Mouse (Mus musculus) ES-E14 (cell line): ENCODE results near the gene Plekhf1. TPM values are rescaled to one million over a fixed set of nuclear protein-coding genes. Genes with fewer than 3 reads are reported as not detected.

Source experiments
- DNase-seq: peaks from one replicate; pipeline ENCODE4 v3.0.0-alpha.2; 2013; ENCODE audit warnings: low read depth, low spot score
- H3K27ac ChIP-seq: 2 replicates; pipeline ENCODE4 v1.5.1; 2012; ENCODE audit warnings: low read depth, mild to moderate bottlenecking, low read length, moderate library complexity, mixed read lengths; ENCODE audit not compliant: poor library complexity, insufficient read depth, severe bottlenecking
- H3K36me3 ChIP-seq: 2 replicates; pipeline ENCODE4 v1.6.1; 2012; ENCODE audit warnings: mild to moderate bottlenecking, low read length, moderate library complexity, mixed read lengths; ENCODE audit not compliant: control insufficient read depth, poor library complexity, insufficient read depth, severe bottlenecking
- H3K4me1 ChIP-seq, 2 experiments: fragments of 150-350 bp in 1 of 2; sonication (generic) in 1 of 2; 2 replicates each; pipeline ENCODE4 v1.6.1; 2012; ENCODE audit warnings: low read length in 2 of 2, mild to moderate bottlenecking in 1 of 2, mixed read lengths in 1 of 2; ENCODE audit not compliant: control insufficient read depth in 2 of 2, insufficient read depth in 2 of 2, poor library complexity in 1 of 2
- H3K4me3 ChIP-seq, 2 experiments: fragments of 150-350 bp in 1 of 2; sonication (generic) in 1 of 2; 2 replicates each; pipeline ENCODE4 v1.5.1; 2012; ENCODE audit warnings: low read length in 2 of 2, low read depth in 1 of 2, mild to moderate bottlenecking in 1 of 2, mixed read lengths in 1 of 2; ENCODE audit not compliant: insufficient read depth in 1 of 2, poor library complexity in 1 of 2, severe bottlenecking in 1 of 2
- H3K9ac ChIP-seq: 2 replicates; pipeline ENCODE4 v1.6.1; 2012; ENCODE audit warnings: low read depth, mild to moderate bottlenecking, low read length, mixed read lengths; ENCODE audit not compliant: poor library complexity, insufficient read depth, severe bottlenecking
- H3K9me3 ChIP-seq: fragments of 150-350 bp; sonication (generic); 2 replicates; pipeline ENCODE4 v1.6.1; 2012; ENCODE audit warnings: low read depth, mild to moderate bottlenecking, low read length; ENCODE audit not compliant: control insufficient read depth, insufficient read depth
- CHD2 ChIP-seq: IDR thresholded peaks from 2 replicates; pipeline ENCODE4 v1.6.1; 2014; ENCODE audit warnings: mild to moderate bottlenecking, low read depth, low read length, inconsistent platforms
- HCFC1 ChIP-seq: IDR thresholded peaks from 2 replicates; pipeline ENCODE4 v1.6.1; 2012; ENCODE audit warnings: low read length, inconsistent platforms, borderline replicate concordance; ENCODE audit not compliant: insufficient read depth
- MAFK ChIP-seq: IDR thresholded peaks from 2 replicates; pipeline ENCODE4 v1.6.1; 2014; ENCODE audit warnings: mild to moderate bottlenecking, low read depth, low read length, inconsistent platforms; ENCODE audit not compliant: insufficient read depth
- ZC3H11A ChIP-seq: IDR thresholded peaks from 2 replicates; pipeline ENCODE4 v1.6.1; 2012; ENCODE audit warnings: low read depth, mild to moderate bottlenecking, inconsistent platforms, low read length, borderline replicate concordance
- ZNF384 ChIP-seq: IDR thresholded peaks from 2 replicates; pipeline ENCODE4 v1.6.1; 2012; ENCODE audit warnings: low read depth, low read length, inconsistent platforms
- in situ Hi-C, 2 experiments: fragments of 600-800 bp; cut with MboI; formaldehyde crosslinking; loops; one replicate each; pipeline ENCODE4 v1.15.1; 2025; ENCODE audit warnings: low sequenced_read_pairs in 2 of 2, inconsistent platforms in 1 of 2; ENCODE audit not compliant: unreplicated experiment in 2 of 2
- total RNA-seq: library from RNA; depleted of rRNA; stranded (reverse); fragments of 300-350 nt; gene quantifications from 2 replicates; pipeline ENCODE4 v1.2.3, GENCODE M21; 2012; rRNA removed

Gene Plekhf1
- 3.3 and 4.8 TPM in 2 replicates for total RNA-seq

GRCm38 (mm10) chr7:38227900-38228298, at the start of gene Plekhf1:
Plekhf1 (minus strand) TSS chr7:38228016.
- peak within 1 kb of the TSS; percentile 84 for H3K9ac ChIP-seq
- no peaks in the 10 kb centered on the region for H3K9me3 ChIP-seq
- TF ChIP-seq ZNF384 (no peak), HCFC1 (no peak), CHD2 (0 out of 2 replicates have a peak, but pooled peaks have one; percentile 24)
- no peaks in the 10 kb centered on the region; the same call in 1 of the 2 replicates for H3K36me3 ChIP-seq
- peak within 1 kb of the TSS; percentile 79 to 85 for H3K4me3 ChIP-seq
- peak; percentile 93 for DNase-seq
- peak within 1 kb of the TSS; percentile 75 for H3K27ac ChIP-seq
- in situ Hi-C loops = no loop called here
- peaks cover 0 to 15% of the 10 kb centered on the region in 2 experiments; a peak in 2 of 4 replicates for H3K4me1 ChIP-seq

GRCm38 (mm10) chr7:38272551-38272950, 44.7 kb upstream of the Plekhf1 start:
- H3K4me1 ChIP-seq = 0 out of 4 replicates have a peak, but pooled peaks cover 0 to 1% of the 10 kb centered on the region in 2 experiments
- TF ChIP-seq ZC3H11A (no peak), MAFK (no peak)
- no peaks in the 10 kb centered on the region for H3K36me3 ChIP-seq
- H3K27ac ChIP-seq = no peak overlapping the region
- no peaks in the 10 kb centered on the region for H3K9me3 ChIP-seq
- in situ Hi-C loops = no loop called here
- DNase-seq = no peak
- H3K4me3 ChIP-seq = no peak overlapping the region
- no peak overlapping the region for H3K9ac ChIP-seq

GRCm38 (mm10) chr7:38271859-38272258, 44.0 kb upstream of the Plekhf1 start:
- Histone ChIP-seq H3K4me3 (peak overlapping the region; percentile 81 to 92), H3K36me3 (0 out of 2 replicates have a peak, but pooled peaks cover 2% of the 10 kb centered on the region), H3K9me3 (no peaks in the 10 kb centered on the region), H3K9ac (no peak overlapping the region), H3K4me1 (0 out of 4 replicates have a peak, but pooled peaks cover 0 to 1% of the 10 kb centered on the region in 2 experiments), H3K27ac (no peak overlapping the region)
- no peak for DNase-seq
- TF ChIP-seq HCFC1 (no peak), ZNF384 (no peak), MAFK (no peak), ZC3H11A (no peak), CHD2 (no peak)
- in situ Hi-C loops = no loop called here

GRCm38 (mm10) chr7:38271511-38271811, 43.6 kb upstream of the Plekhf1 start:
- Histone ChIP-seq H3K9ac (peak overlapping the region; percentile 85), H3K4me1 (0 out of 4 replicates have a peak, but pooled peaks cover 0 to 1% of the 10 kb centered on the region in 2 experiments), H3K4me3 (peak overlapping the region; percentile 81 to 92), H3K27ac (no peak overlapping the region), H3K36me3 (peaks cover 3% of the 10 kb centered on the region; the same call in 1 of the 2 replicates), H3K9me3 (no peaks in the 10 kb centered on the region)
- in situ Hi-C loops = no loop called here
- TF ChIP-seq MAFK (no peak), ZNF384 (peak; percentile 91)
- no peak for DNase-seq
